Mouse (Mus musculus) lung, adult 2 months (tissue): Measurements from ENCODE around the gene Mphosph10. TPM values are rescaled to one million over a fixed set of nuclear protein-coding genes. Genes with fewer than 3 reads are reported as not detected.

Experiments
- DNase-seq: peaks from one replicate; pipeline ENCODE4 v3.0.0; 2022
- H3K4me1 ChIP-seq: fragments of 200-500 bp; 2 replicates; pipeline ENCODE4 v1.6.1; 2011; ENCODE audit warnings: low read length; ENCODE audit not compliant: control insufficient read depth, insufficient read depth
- H3K4me3 ChIP-seq: fragments of 200-500 bp; replicated peaks from 2 replicates; pipeline ENCODE3; 2011; ENCODE audit warnings: low read depth, mild to moderate bottlenecking, control low read depth, low read length; ENCODE audit errors: extremely low read depth
- CTCF ChIP-seq: fragments of 200-500 bp; IDR thresholded peaks from 2 replicates; pipeline ENCODE4 v1.5.1; 2011; ENCODE audit warnings: mild to moderate bottlenecking, low read length, control low read depth; ENCODE audit not compliant: insufficient read depth
- POLR2A ChIP-seq: fragments of 200-500 bp; IDR thresholded peaks from 2 replicates; pipeline ENCODE4 v1.6.1; 2011; ENCODE audit warnings: low read depth, mild to moderate bottlenecking, control low read depth, low read length, borderline replicate concordance; ENCODE audit errors: extremely low read depth
- WGBS: fragments of 180-500 bp; shearing (Covaris S2); methylation state at CpG from one replicate; pipeline ENCODE4 v1.1.7; 2018; 5-methylcytosine and 5-hydroxymethylcytosine counted together
- polyA plus RNA-seq: library from polyadenylated mRNA; depleted of rRNA; stranded (reverse); fragments of >200 nt; gene quantifications from 2 replicates; pipeline ENCODE4 v1.2.3, GENCODE M21; 2012; rRNA removed

Mphosph10 gene
- 0.51 and 1.3 TPM in 2 replicates for polyA plus RNA-seq

GRCm38 (mm10) chr7:64392122-64392818 lies at the start of gene Mphosph10, which contains the start of gene Mcee:
TSS of gene Mphosph10 (minus strand) at chr7:64392268.
TSS of gene Mcee (plus strand) at chr7:64392607.
- Histone ChIP-seq H3K4me3 (peak within 1 kb of the TSS; percentile 72), H3K4me1 (peaks cover 7% of the 10 kb centered on the region)
- TF ChIP-seq POLR2A (peak; percentile 80), CTCF (no peak)
- peak; percentile 100 for DNase-seq
- 1% methylated on average over 54 of the region's 54 CpGs for WGBS

GRCm38 (mm10) chr7:64440519-64440918 lies 48.5 kb upstream of the Mphosph10 start:
- DNase-seq, result no peak
- TF ChIP-seq POLR2A (no peak), CTCF (no peak)
- Histone ChIP-seq H3K4me3 (no peak overlapping the region), H3K4me1 (no peaks in the 10 kb centered on the region)
- 75% methylated on average over 8 of the region's 8 CpGs for WGBS

GRCm38 (mm10) chr7:64439595-64440518 lies 47.8 kb upstream of the Mphosph10 start:
- H3K4me3 ChIP-seq, result no peak overlapping the region
- no peaks in the 10 kb centered on the region for H3K4me1 ChIP-seq
- WGBS, result 69% methylated on average over 5 of the region's 5 CpGs
- DNase-seq, result no peak
- TF ChIP-seq POLR2A (no peak), CTCF (no peak)

GRCm38 (mm10) chr7:64424861-64425260 lies 32.8 kb upstream of the Mphosph10 start:
- H3K4me1 ChIP-seq, result no peaks in the 10 kb centered on the region
- WGBS, result 63% methylated on average over 5 of the region's 5 CpGs
- no peak overlapping the region for H3K4me3 ChIP-seq
- TF ChIP-seq CTCF (no peak), POLR2A (no peak)
- DNase-seq, result no peak

- 83% methylated on average over 8 of the region's 8 CpGs for WGBS
- DNase-seq, result no peak
- no peak for TF ChIP-seq POLR2A
- TF ChIP-seq CTCF, result no peak
- Histone ChIP-seq H3K4me3 (no peak overlapping the region), H3K4me1 (no peaks in the 10 kb centered on the region)
Observed at GRCm38 (mm10) chr7:64403989-64404388, 11.9 kb upstream of the Mphosph10 start.

GRCm38 (mm10) chr7:64402452-64402851 lies 10.4 kb upstream of the Mphosph10 start:
- Histone ChIP-seq H3K4me3 (no peak overlapping the region), H3K4me1 (no peaks in the 10 kb centered on the region)
- DNase-seq, result no peak
- TF ChIP-seq POLR2A (no peak), CTCF (no peak)
- WGBS, result 84% methylated on average over 4 of the region's 4 CpGs

- TF ChIP-seq CTCF, result no peak
- no peak for TF ChIP-seq POLR2A
- WGBS, result 76% methylated on average over 1 of the region's 1 CpGs
- DNase-seq, result no peak
- H3K4me3 ChIP-seq, result no peak overlapping the region
- H3K4me1 ChIP-seq, result no peaks in the 10 kb centered on the region
Observed at GRCm38 (mm10) chr7:64400725-64401124, 8.7 kb upstream of the Mphosph10 start.

GRCm38 (mm10) chr7:64392819-64393151 lies 717 bp upstream of the Mphosph10 start:
- WGBS, result under 1% methylated on average over 15 of the region's 15 CpGs
- TF ChIP-seq CTCF (no peak), POLR2A (no peak)
- Histone ChIP-seq H3K4me3 (peak overlapping the region; percentile 72), H3K4me1 (peaks cover 7% of the 10 kb centered on the region)
- DNase-seq, result no peak

GRCm38 (mm10) chr7:64391479-64391878 lies 589 bp downstream of the Mphosph10 start:
- DNase-seq, result peak; percentile 14
- 2% methylated on average over 8 of the region's 8 CpGs for WGBS
- H3K4me3 ChIP-seq, result peak overlapping the region; percentile 60
- no peak for TF ChIP-seq POLR2A
- no peak for TF ChIP-seq CTCF
- peaks cover 7% of the 10 kb centered on the region for H3K4me1 ChIP-seq
